Mouse (Mus musculus) embryonic facial prominence, embryonic 14.5 days (tissue): ENCODE measurements around the gene Ptprn2. TPM values are rescaled to one million over a fixed set of nuclear protein-coding genes. Genes with fewer than 3 reads are reported as not detected.

Experiments used
- ATAC-seq: fragments of 200-750 bp; cut with Nextera tagmentation; 2 replicates; pipeline ENCODE4 v1.8.0; 2017; ENCODE audit warnings: low read depth, moderate number of reproducible peaks, moderate TSS enrichment
- DNase-seq: peaks from one replicate; pipeline ENCODE4 v3.0.0-alpha.2; 2015; ENCODE audit warnings: low spot score
- H3K27ac ChIP-seq: fragments of 300-500 bp; sonication (generic); replicated peaks from 2 replicates; pipeline ENCODE4 v1.5.1; 2014; ENCODE audit warnings: low read depth, mild to moderate bottlenecking, low read length, moderate library complexity
- H3K27me3 ChIP-seq: fragments of 300-500 bp; sonication (generic); replicated peaks from 2 replicates; pipeline ENCODE4 v1.6.1; 2014; ENCODE audit warnings: low read length; ENCODE audit not compliant: control insufficient read depth, insufficient read depth
- H3K36me3 ChIP-seq: fragments of 300-500 bp; sonication (generic); 2 replicates; pipeline ENCODE4 v1.6.1; 2014; ENCODE audit warnings: low read length, mixed read lengths; ENCODE audit not compliant: control insufficient read depth, insufficient read depth
- H3K4me1 ChIP-seq: fragments of 300-500 bp; sonication (generic); 2 replicates; pipeline ENCODE4 v1.6.1; 2014; ENCODE audit warnings: antibody characterized with exemption, low read length; ENCODE audit not compliant: control insufficient read depth, insufficient read depth
- H3K4me2 ChIP-seq: fragments of 300-500 bp; sonication (generic); 2 replicates; pipeline ENCODE4 v1.6.1; 2014; ENCODE audit warnings: low read depth, mild to moderate bottlenecking, low read length, moderate library complexity, mixed read lengths
- H3K4me3 ChIP-seq: fragments of 300-500 bp; sonication (generic); 2 replicates; pipeline ENCODE4 v1.5.1; 2014; ENCODE audit warnings: low read depth, mild to moderate bottlenecking, low read length
- H3K9ac ChIP-seq: fragments of 300-500 bp; sonication (generic); 2 replicates; pipeline ENCODE4 v1.6.1; 2014; ENCODE audit warnings: low read depth, mild to moderate bottlenecking, low read length, moderate library complexity, mixed read lengths
- H3K9me3 ChIP-seq: fragments of 300-500 bp; sonication (generic); 2 replicates; pipeline ENCODE4 v1.6.1; 2016; ENCODE audit warnings: low read length; ENCODE audit not compliant: control insufficient read depth
- WGBS: fragments of 180-500 bp; shearing (Covaris S2); extraction: QIAGEN DNeasy Blood & Tissue Kit; methylation state at CpG from one replicate; pipeline ENCODE4 v1.1.7; 2014; 5-methylcytosine and 5-hydroxymethylcytosine counted together
- polyA plus RNA-seq: library from polyadenylated mRNA; unstranded; fragments of >200 nt; fragmentation: Nextera tagmentation; extraction: Ambion mirVana; gene quantifications from 2 replicates; pipeline ENCODE4 v1.2.1, GENCODE M21; 2014

The Ptprn2 gene
- polyA plus RNA-seq, 1 experiment from 2014 or later: 0.65 TPM

GRCm38 (mm10) chr12:116586167-116586566, 100.6 kb downstream of the Ptprn2 start:
- Histone ChIP-seq H3K27me3 (no peaks in the 10 kb centered on the region), H3K4me2 (no peak overlapping the region), H3K9me3 (no peaks in the 10 kb centered on the region), H3K36me3 (no peaks in the 10 kb centered on the region), H3K4me3 (no peak overlapping the region), H3K27ac (no peak overlapping the region), H3K9ac (no peak overlapping the region), H3K4me1 (no peaks in the 10 kb centered on the region)
- no peak for ATAC-seq
- no peak for DNase-seq
- 75% methylated on average over 2 of the region's 2 CpGs for WGBS

GRCm38 (mm10) chr12:116587548-116587947, 102.0 kb downstream of the Ptprn2 start:
- Histone ChIP-seq H3K27me3 (no peaks in the 10 kb centered on the region), H3K27ac (no peak overlapping the region), H3K9ac (no peak overlapping the region), H3K9me3 (no peaks in the 10 kb centered on the region), H3K36me3 (no peaks in the 10 kb centered on the region), H3K4me1 (no peaks in the 10 kb centered on the region), H3K4me2 (no peak overlapping the region), H3K4me3 (no peak overlapping the region)
- WGBS: 64% methylated on average over 3 of the region's 3 CpGs
- no peak for ATAC-seq
- DNase-seq: no peak

GRCm38 (mm10) chr12:116590076-116590475, 104.6 kb downstream of the Ptprn2 start:
- ATAC-seq (no peak), DNase-seq (no peak)
- H3K9me3 ChIP-seq: no peaks in the 10 kb centered on the region
- H3K27me3 ChIP-seq: no peaks in the 10 kb centered on the region
- H3K4me2 ChIP-seq: no peak overlapping the region
- no peak overlapping the region for H3K9ac ChIP-seq
- H3K27ac ChIP-seq: no peak overlapping the region
- no peaks in the 10 kb centered on the region for H3K4me1 ChIP-seq
- no peaks in the 10 kb centered on the region for H3K36me3 ChIP-seq
- WGBS: 89% methylated on average over 5 of the region's 5 CpGs
- no peak overlapping the region for H3K4me3 ChIP-seq

GRCm38 (mm10) chr12:116594457-116594856, 108.9 kb downstream of the Ptprn2 start:
- Histone ChIP-seq H3K27me3 (no peaks in the 10 kb centered on the region), H3K9me3 (no peaks in the 10 kb centered on the region), H3K27ac (no peak overlapping the region), H3K9ac (no peak overlapping the region), H3K4me1 (no peaks in the 10 kb centered on the region), H3K4me2 (no peak overlapping the region), H3K36me3 (no peaks in the 10 kb centered on the region), H3K4me3 (no peak overlapping the region)
- 88% methylated on average over 8 of the region's 8 CpGs for WGBS
- DNase-seq (no peak), ATAC-seq (no peak)

- H3K27me3 ChIP-seq: no peaks in the 10 kb centered on the region
- DNase-seq: no peak
- no peaks in the 10 kb centered on the region for H3K36me3 ChIP-seq
- no peak overlapping the region for H3K27ac ChIP-seq
- no peak for ATAC-seq
- no peak overlapping the region for H3K4me3 ChIP-seq
- no peaks in the 10 kb centered on the region for H3K9me3 ChIP-seq
- 89% methylated on average over 7 of the region's 7 CpGs for WGBS
- H3K4me2 ChIP-seq: no peak overlapping the region
- H3K9ac ChIP-seq: no peak overlapping the region
- no peaks in the 10 kb centered on the region for H3K4me1 ChIP-seq
Measured at GRCm38 (mm10) chr12:116594866-116595610, 109.5 kb downstream of the Ptprn2 start.

- 89% methylated on average over 4 of the region's 4 CpGs for WGBS
- H3K9ac ChIP-seq: no peak overlapping the region
- no peaks in the 10 kb centered on the region for H3K36me3 ChIP-seq
- no peaks in the 10 kb centered on the region for H3K27me3 ChIP-seq
- H3K9me3 ChIP-seq: no peaks in the 10 kb centered on the region
- no peak overlapping the region for H3K4me3 ChIP-seq
- no peak overlapping the region for H3K4me2 ChIP-seq
- H3K27ac ChIP-seq: no peak overlapping the region
- no peak for ATAC-seq
- DNase-seq: no peak
- H3K4me1 ChIP-seq: no peaks in the 10 kb centered on the region
Measured at GRCm38 (mm10) chr12:116595727-116596126, 110.2 kb downstream of the Ptprn2 start.

GRCm38 (mm10) chr12:116596993-116597392, 111.5 kb downstream of the Ptprn2 start:
- Histone ChIP-seq H3K27ac (no peak overlapping the region), H3K36me3 (no peaks in the 10 kb centered on the region), H3K4me3 (no peak overlapping the region), H3K27me3 (no peaks in the 10 kb centered on the region), H3K4me2 (no peak overlapping the region), H3K9ac (no peak overlapping the region), H3K4me1 (no peaks in the 10 kb centered on the region), H3K9me3 (no peaks in the 10 kb centered on the region)
- DNase-seq (no peak), ATAC-seq (no peak)
- WGBS: 89% methylated on average over 20 of the region's 20 CpGs

GRCm38 (mm10) chr12:116597670-116598069, 112.2 kb downstream of the Ptprn2 start:
- Histone ChIP-seq H3K9ac (no peak overlapping the region), H3K27me3 (no peaks in the 10 kb centered on the region), H3K4me1 (no peaks in the 10 kb centered on the region), H3K36me3 (no peaks in the 10 kb centered on the region), H3K4me3 (no peak overlapping the region), H3K9me3 (no peaks in the 10 kb centered on the region), H3K4me2 (no peak overlapping the region), H3K27ac (no peak overlapping the region)
- DNase-seq (no peak), ATAC-seq (no peak)
- WGBS: 91% methylated on average over 5 of the region's 5 CpGs
